ENCODE assay signal across 8 mouse cellular contexts in the genomic region with DNA sequence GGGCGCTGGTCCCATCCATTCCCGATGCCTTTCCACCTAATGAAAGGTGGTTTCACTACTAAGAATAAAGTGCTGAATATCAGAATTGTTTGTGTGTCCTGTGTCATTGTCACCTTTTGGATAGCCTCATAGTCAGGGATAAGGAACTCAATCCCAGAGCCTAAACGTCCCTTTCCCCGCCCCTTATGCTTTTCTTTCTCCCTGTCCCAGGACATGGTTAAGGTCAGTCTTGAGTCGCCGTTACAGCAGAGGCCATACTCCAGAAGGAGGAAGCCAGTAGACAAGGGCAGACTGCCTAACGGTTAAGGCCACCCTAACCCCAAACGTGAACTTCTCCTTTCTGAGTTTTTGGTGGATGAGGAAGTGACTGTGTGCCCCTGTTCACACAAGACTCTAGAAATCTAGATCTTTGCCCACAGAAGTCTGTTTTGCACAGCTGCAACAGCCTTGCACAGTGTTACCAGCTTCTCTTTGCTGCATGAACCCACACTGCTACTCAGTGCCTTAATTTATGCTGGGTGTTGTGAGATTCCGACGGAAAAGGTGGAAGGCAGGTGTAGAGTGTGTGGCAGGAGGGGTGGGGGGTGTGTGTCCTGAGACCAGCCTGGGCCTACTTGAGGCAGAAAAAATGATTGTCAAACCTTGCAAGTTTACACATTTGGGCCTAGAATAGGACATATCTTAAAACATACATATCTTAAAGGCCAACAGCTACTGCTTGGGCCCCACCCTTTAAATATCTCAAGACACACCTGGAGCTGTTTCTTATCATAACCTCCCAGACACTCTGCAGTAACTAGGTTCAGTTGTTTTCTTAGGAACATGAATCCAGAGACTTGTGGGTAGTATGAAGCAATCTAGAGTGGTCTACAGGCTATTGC. TPM values are rescaled to one million over a fixed set of nuclear protein-coding genes. Genes with fewer than 3 reads are reported as not detected.
DNase-seq lines count a peak whose midpoint lies in the region; ATAC-seq and TF ChIP-seq lines count a peak whose summit lies in the region.

No protein-coding gene starts in this region.

- peak overlapping the region; percentile 81 for H3K4me3 ChIP-seq in embryonic facial prominence, embryonic 14.5 days (ENCODE audit: low read depth, low read length)
- H3K4me3 ChIP-seq in hindbrain, embryonic 13.5 days, result peak overlapping the region; percentile 64
- H3K4me3 ChIP-seq in liver, embryonic 13.5 days (replicated peaks), result peak overlapping the region; percentile 92
- peak overlapping the region; percentile 56 for H3K4me3 ChIP-seq in myocyte

- H3K4me2 ChIP-seq in embryonic facial prominence, embryonic 14.5 days (ENCODE audit: low read depth, low read length), result peak overlapping the region; percentile 80
- peak overlapping the region; percentile 73 for H3K4me2 ChIP-seq in hindbrain, embryonic 13.5 days
- H3K4me2 ChIP-seq in liver, embryonic 13.5 days, result peak overlapping the region; percentile 76
- H3K4me2 ChIP-seq in myocyte (ENCODE audit: low read depth), result peak overlapping the region; percentile 94

- H3K9me3 ChIP-seq in embryonic facial prominence, embryonic 14.5 days (ENCODE audit: control insufficient read depth, low read length), result no peaks in the 10 kb centered on the region
- no peaks in the 10 kb centered on the region for H3K9me3 ChIP-seq in hindbrain, embryonic 13.5 days
- H3K9me3 ChIP-seq in liver, embryonic 13.5 days (replicated peaks), result no peaks in the 10 kb centered on the region

- WGBS in embryonic facial prominence, embryonic 14.5 days, result 50% methylated on average over 10 of the region's 10 CpGs
- 69% methylated on average over 10 of the region's 10 CpGs for WGBS in hindbrain, embryonic 13.5 days
- WGBS in liver, embryonic 13.5 days (ENCODE audit: insufficient replicate concordance), result 7% methylated on average over 10 of the region's 10 CpGs

- no peak overlapping the region for H3ac ChIP-seq in myocyte (ENCODE audit: control insufficient read depth, insufficient read length)

- no peak for TF ChIP-seq POLR2A in myocyte (IDR thresholded peaks at IDR 0.05; ENCODE audit: insufficient read length, low read depth)

- H3K36me3 ChIP-seq in embryonic facial prominence, embryonic 14.5 days (ENCODE audit: control insufficient read depth, insufficient read depth, low read length), result peaks cover 16% of the 10 kb centered on the region
- H3K36me3 ChIP-seq in hindbrain, embryonic 13.5 days, result peaks cover 7% of the 10 kb centered on the region
- peaks cover 43% of the 10 kb centered on the region for H3K36me3 ChIP-seq in liver, embryonic 13.5 days
- peaks cover under 1% of the 10 kb centered on the region for H3K36me3 ChIP-seq in myocyte (ENCODE audit: control insufficient read depth, insufficient read depth)

- H3K79me2 ChIP-seq in myocyte (ENCODE audit: control insufficient read depth, insufficient read depth), result peaks cover 12% of the 10 kb centered on the region

- peak overlapping the region; percentile 95 for H3K27ac ChIP-seq in embryonic facial prominence, embryonic 14.5 days (replicated peaks; ENCODE audit: low read depth, low read length)
- H3K27ac ChIP-seq in hindbrain, embryonic 13.5 days, result peak overlapping the region; percentile 30; the same call in 1 of the 2 replicates
- peak overlapping the region; percentile 100 for H3K27ac ChIP-seq in liver, embryonic 13.5 days

- no peaks in the 10 kb centered on the region for H3K27me3 ChIP-seq in embryonic facial prominence, embryonic 14.5 days (replicated peaks; ENCODE audit: control insufficient read depth, insufficient read depth, low read length)
- no peaks in the 10 kb centered on the region for H3K27me3 ChIP-seq in hindbrain, embryonic 13.5 days
- no peaks in the 10 kb centered on the region for H3K27me3 ChIP-seq in liver, embryonic 13.5 days
- no peaks in the 10 kb centered on the region for H3K27me3 ChIP-seq in myocyte (ENCODE audit: control insufficient read depth, insufficient read depth, insufficient read length)

- DNase-seq in adrenal gland, adult 2 months, result peak; percentile 73
- no peak for DNase-seq in embryonic facial prominence, embryonic 14.5 days (ENCODE audit: low spot score)
- peak; percentile 81 for DNase-seq in liver, embryonic 13.5 days
- DNase-seq in thymus, postnatal 4 days, result peak; percentile 36
- no peak for DNase-seq in testis, postnatal 10 days (ENCODE audit: low spot score)
- DNase-seq in urinary bladder, postnatal 10 days (ENCODE audit: low spot score), result no peak

- peak overlapping the region; percentile 94 for H3K9ac ChIP-seq in embryonic facial prominence, embryonic 14.5 days (ENCODE audit: low read depth, low read length)
- peak overlapping the region; percentile 87 for H3K9ac ChIP-seq in hindbrain, embryonic 13.5 days
- H3K9ac ChIP-seq in liver, embryonic 13.5 days, result peak overlapping the region; percentile 99

- peaks cover 10% of the 10 kb centered on the region for H3K4me1 ChIP-seq in embryonic facial prominence, embryonic 14.5 days (ENCODE audit: control insufficient read depth, insufficient read depth, low read length)
- peaks cover 29% of the 10 kb centered on the region for H3K4me1 ChIP-seq in hindbrain, embryonic 13.5 days (replicated peaks)
- H3K4me1 ChIP-seq in liver, embryonic 13.5 days (replicated peaks), result peaks cover 69% of the 10 kb centered on the region

- ATAC-seq in embryonic facial prominence, embryonic 14.5 days (ENCODE audit: low read depth), result no peak
- no peak for ATAC-seq in hindbrain, embryonic 13.5 days (ENCODE audit: low FRiP score)
- ATAC-seq in liver, embryonic 13.5 days (ENCODE audit: low read depth), result peak; percentile 66

TF ChIP-seq in myocyte, 11 proteins besides CTCF, POLR2A, EP300 and RAD21:
- TF ChIP-seq SRF (IDR thresholded peaks at IDR 0.05; ENCODE audit: control insufficient read depth, insufficient read length, low read depth) (no peak), USF1 (IDR thresholded peaks at IDR 0.05; ENCODE audit: low read depth) (no peak), TCF3 (IDR thresholded peaks at IDR 0.05; ENCODE audit: insufficient read length, low read depth) (no peak), CEBPB (IDR thresholded peaks at IDR 0.05; ENCODE audit: insufficient read depth, poor library complexity, severe bottlenecking) (no peak), MYOG (IDR thresholded peaks at IDR 0.05; ENCODE audit: control insufficient read depth in 1 of 3, insufficient read depth in 1 of 3, insufficient read length in 2 of 3, low read depth in 2 of 3) (no peak), MAX (IDR thresholded peaks at IDR 0.05; ENCODE audit: low read depth) (no peak), TCF12 (IDR thresholded peaks at IDR 0.05; ENCODE audit: insufficient read depth, poor library complexity, severe bottlenecking) (no peak)

RNA-seq across cellular contexts. Expression of a gene that starts 1.8 kb away (rescaled TPM):
- total RNA-seq in adrenal gland, adult 2 months (2021), result 100 to 1,000 TPM; 694 to 927 TPM
- polyA plus RNA-seq in adrenal gland, adult 2 months (2012; rRNA removed), result 1,573 and 1,924 TPM in 2 replicates
- polyA plus RNA-seq in embryonic facial prominence, embryonic 14.5 days (2014; fragmentation: Nextera tagmentation; extraction: Ambion mirVana), result 671 and 689 TPM in 2 replicates
- 503 and 518 TPM in 2 replicates for polyA plus RNA-seq in hindbrain, embryonic 13.5 days (2015; fragmentation: Nextera tagmentation; extraction: Ambion mirVana)
- polyA plus RNA-seq in liver, embryonic 13.5 days (2015; fragmentation: Nextera tagmentation; extraction: Ambion mirVana), result 6,829 and 6,884 TPM in 2 replicates
- polyA plus RNA-seq in myocyte (2012; fragmentation: generic; extraction: Trizol), result 393 TPM

RNA-seq across cellular contexts. Expression of a gene that starts 7.2 kb away (rescaled TPM):
- 100 to 1,000 TPM; 100 to 122 TPM for total RNA-seq in adrenal gland, adult 2 months (2021)
- 47.0 and 52.3 TPM in 2 replicates for polyA plus RNA-seq in adrenal gland, adult 2 months (2012; rRNA removed)
- 88.9 and 94.2 TPM in 2 replicates for polyA plus RNA-seq in embryonic facial prominence, embryonic 14.5 days (2014; fragmentation: Nextera tagmentation; extraction: Ambion mirVana)
- 125 and 141 TPM in 2 replicates for polyA plus RNA-seq in hindbrain, embryonic 13.5 days (2015; fragmentation: Nextera tagmentation; extraction: Ambion mirVana)
- polyA plus RNA-seq in liver, embryonic 13.5 days (2015; fragmentation: Nextera tagmentation; extraction: Ambion mirVana), result 67.0 and 71.0 TPM in 2 replicates
- polyA plus RNA-seq in myocyte (2012; fragmentation: generic; extraction: Trizol), result 89.4 TPM

RNA-seq across cellular contexts. Expression of a gene that starts 34.5 kb away (rescaled TPM):
- 10 to 100 TPM; 31.3 to 56.7 TPM for total RNA-seq in adrenal gland, adult 2 months (2021)
- polyA plus RNA-seq in adrenal gland, adult 2 months (2012; rRNA removed), result 42.8 and 46.3 TPM in 2 replicates
- 38.2 and 47.8 TPM in 2 replicates for polyA plus RNA-seq in embryonic facial prominence, embryonic 14.5 days (2014; fragmentation: Nextera tagmentation; extraction: Ambion mirVana)
- polyA plus RNA-seq in hindbrain, embryonic 13.5 days (2015; fragmentation: Nextera tagmentation; extraction: Ambion mirVana), result 55.0 and 63.3 TPM in 2 replicates
- 12.7 TPM in 2 replicates for polyA plus RNA-seq in liver, embryonic 13.5 days (2015; fragmentation: Nextera tagmentation; extraction: Ambion mirVana)
- polyA plus RNA-seq in myocyte (2012; fragmentation: generic; extraction: Trizol), result 29.8 TPM

RNA-seq across cellular contexts. Expression of a gene that starts 34.6 kb away (rescaled TPM):
- total RNA-seq in adrenal gland, adult 2 months (2021), result 100 to 1,000 TPM; 355 to 363 TPM
- 169 and 187 TPM in 2 replicates for polyA plus RNA-seq in adrenal gland, adult 2 months (2012; rRNA removed)
- polyA plus RNA-seq in embryonic facial prominence, embryonic 14.5 days (2014; fragmentation: Nextera tagmentation; extraction: Ambion mirVana), result 326 and 351 TPM in 2 replicates
- polyA plus RNA-seq in hindbrain, embryonic 13.5 days (2015; fragmentation: Nextera tagmentation; extraction: Ambion mirVana), result 279 and 287 TPM in 2 replicates
- 235 and 296 TPM in 2 replicates for polyA plus RNA-seq in liver, embryonic 13.5 days (2015; fragmentation: Nextera tagmentation; extraction: Ambion mirVana)
- 306 TPM for polyA plus RNA-seq in myocyte (2012; fragmentation: generic; extraction: Trizol)

RNA-seq across cellular contexts. Expression of a gene that starts 43.8 kb away (rescaled TPM):
- 1 to 10 TPM; 3.3 to 5.5 TPM for total RNA-seq in adrenal gland, adult 2 months (2021)
- 2.2 and 2.6 TPM in 2 replicates for polyA plus RNA-seq in adrenal gland, adult 2 months (2012; rRNA removed)
- polyA plus RNA-seq in embryonic facial prominence, embryonic 14.5 days (2014; fragmentation: Nextera tagmentation; extraction: Ambion mirVana), result 6.1 and 6.2 TPM in 2 replicates
- polyA plus RNA-seq in hindbrain, embryonic 13.5 days (2015; fragmentation: Nextera tagmentation; extraction: Ambion mirVana), result 32.1 and 33.3 TPM in 2 replicates
- 14.0 and 14.1 TPM in 2 replicates for polyA plus RNA-seq in liver, embryonic 13.5 days (2015; fragmentation: Nextera tagmentation; extraction: Ambion mirVana)
- 2.1 TPM for polyA plus RNA-seq in myocyte (2012; fragmentation: generic; extraction: Trizol)

Comparison
In these comparisons a context has a peak if more than half of its experiments do, and no peak if none do; other contexts are left out.
1. DNase-seq: peak in adrenal gland, adult 2 months (single experiment), liver, embryonic 13.5 days (single experiment) and thymus, postnatal 4 days (single experiment); none in embryonic facial prominence, embryonic 14.5 days (single experiment), testis, postnatal 10 days (single experiment) and urinary bladder, postnatal 10 days (single experiment).
2. H3K27ac ChIP-seq: peak in every context shown above with its lines; median percentile 100 in liver, embryonic 13.5 days; 95 in embryonic facial prominence, embryonic 14.5 days; 30 in hindbrain, embryonic 13.5 days.
3. Peak in every context shown above with its lines, with median percentiles within 50 percentile points of each other: H3K4me2 ChIP-seq, H3K4me3 ChIP-seq and H3K9ac ChIP-seq.